Mouse (Mus musculus) cerebellum, adult 11 months (tissue): Measurements from ENCODE around the gene Olfr631.
"Not testable (repeated sequence)": the region's sequence is repeated elsewhere in the genome, so short reads cannot be mapped to it uniquely, and the experiment has no call there.

Experiments used
- DNase-seq: peaks from one replicate; pipeline ENCODE4 v3.0.0; 2022

The Olfr631 gene

GRCm38 (mm10) chr7:103928525-103928924 is at the start of gene Olfr631:
TSS of gene Olfr631 (plus strand) at chr7:103928825.
- no peak for DNase-seq

GRCm38 (mm10) chr7:103886152-103886551 is 42.5 kb upstream of the Olfr631 start, which contains the start of gene Olfr66:
TSS of gene Olfr66 (minus strand) at chr7:103886252.
- DNase-seq: no peak

GRCm38 (mm10) chr7:103894385-103894784 is 34.2 kb upstream of the Olfr631 start, which contains the start of gene Olfr64:
TSS of gene Olfr64 (minus strand) at chr7:103894485.
- DNase-seq: no peak

- DNase-seq: no peak
Observed at GRCm38 (mm10) chr7:103903187-103903586, 25.4 kb upstream of the Olfr631 start, which contains the start of gene Olfr65. TSS of gene Olfr65 (plus strand) at chr7:103903487.

GRCm38 (mm10) chr7:103910047-103910446 is 18.6 kb upstream of the Olfr631 start:
- no peak for DNase-seq

GRCm38 (mm10) chr7:103912969-103913511 is 15.6 kb upstream of the Olfr631 start:
- no peak for DNase-seq

GRCm38 (mm10) chr7:103915338-103915737 is 13.3 kb upstream of the Olfr631 start:
- no peak for DNase-seq

GRCm38 (mm10) chr7:103934264-103934663 is 5.6 kb downstream of the Olfr631 start, which contains the start of gene Olfr632:
TSS of gene Olfr632 (plus strand) at chr7:103934347.
- DNase-seq: no peak

GRCm38 (mm10) chr7:103942730-103943129 is 14.1 kb downstream of the Olfr631 start:
- DNase-seq: no peak

GRCm38 (mm10) chr7:103944137-103944536 is 15.5 kb downstream of the Olfr631 start, which contains the start of gene Olfr633:
TSS of gene Olfr633 (plus strand) at chr7:103944437.
- no peak for DNase-seq

GRCm38 (mm10) chr7:103966873-103967272 is 38.2 kb downstream of the Olfr631 start:
- not testable (repeated sequence) for DNase-seq

- DNase-seq: no peak
Observed at GRCm38 (mm10) chr7:103970852-103971251, 42.2 kb downstream of the Olfr631 start, which contains the start of gene Olfr635. TSS of gene Olfr635 (plus strand) at chr7:103971152.

- no peak for DNase-seq
Observed at GRCm38 (mm10) chr7:103971782-103972181, 43.2 kb downstream of the Olfr631 start.
